10 mouse cellular contexts compared by ENCODE assay signal in genomic region chr19:25351257-25351955, GRCm38 (mm10).
DNase-seq lines count a peak whose midpoint lies in the region; ATAC-seq lines count a peak whose summit lies in the region.
"Had no signal": no experiment of that assay in that cellular context is flagged by ENCODE, and none has a peak within 500 bp of the region (broad histone marks: within the 10 kb centered on the region; RNA-seq: fewer than 3 reads in every experiment).

No protein-coding gene starts in this region.

- H3K9me3 ChIP-seq in kidney, embryonic 14.5 days (ENCODE audit: control insufficient read depth, low read length): no peaks in the 10 kb centered on the region
- no peaks in the 10 kb centered on the region for H3K9me3 ChIP-seq in limb, embryonic 13.5 days
- H3K9me3 ChIP-seq: midbrain, embryonic 12.5 days had no signal

- H3K4me1 ChIP-seq in kidney, embryonic 14.5 days (ENCODE audit: control insufficient read depth, insufficient read depth, low read length): peaks cover 11% of the 10 kb centered on the region; the same call in 1 of the 2 replicates
- H3K4me1 ChIP-seq in limb, embryonic 13.5 days: peaks cover 38% of the 10 kb centered on the region
- H3K4me1 ChIP-seq: midbrain, embryonic 12.5 days had no signal

- H3K27me3 ChIP-seq in kidney, embryonic 14.5 days (ENCODE audit: control insufficient read depth, insufficient read depth, low read length): no peaks in the 10 kb centered on the region
- no peaks in the 10 kb centered on the region for H3K27me3 ChIP-seq in limb, embryonic 13.5 days
- H3K27me3 ChIP-seq: midbrain, embryonic 12.5 days had no signal

- 32% methylated on average over 15 of the region's 15 CpGs for WGBS in kidney, embryonic 14.5 days
- WGBS in limb, embryonic 13.5 days: 22% methylated on average over 15 of the region's 15 CpGs

- peak overlapping the region; percentile 10; the same call in 1 of the 2 replicates for H3K4me2 ChIP-seq in kidney, embryonic 14.5 days (replicated peaks; ENCODE audit: low read depth, low read length)
- peak overlapping the region; percentile 28 for H3K4me2 ChIP-seq in limb, embryonic 13.5 days (replicated peaks)
- H3K4me2 ChIP-seq: midbrain, embryonic 12.5 days had no signal

- H3K36me3 ChIP-seq in kidney, embryonic 14.5 days (ENCODE audit: control insufficient read depth, insufficient read depth, low read length): no peaks in the 10 kb centered on the region
- no peaks in the 10 kb centered on the region for H3K36me3 ChIP-seq in limb, embryonic 13.5 days
- H3K36me3 ChIP-seq: midbrain, embryonic 12.5 days had no signal

- DNase-seq in kidney, postnatal 14 days: no peak
- DNase-seq in right cerebral cortex, adult 18-20 months: peak; percentile 10
- DNase-seq in right cerebral cortex, postnatal 25 days: no peak
- DNase-seq in telencephalon, adult 2 months (ENCODE audit: low read depth, low spot score): peak; percentile 23
- DNase-seq in cerebellum, postnatal 25 days: no peak
- DNase-seq: kidney, adult 2 months; lung, adult 18-20 months had no signal

- ATAC-seq in kidney, embryonic 14.5 days (ENCODE audit: low FRiP score, low TSS enrichment): no peak
- ATAC-seq in limb, embryonic 13.5 days (ENCODE audit: low FRiP score, low read depth): peak; percentile 76

- H3K4me3 ChIP-seq in kidney, embryonic 14.5 days (ENCODE audit: low read length): no peak overlapping the region
- no peak overlapping the region for H3K4me3 ChIP-seq in limb, embryonic 13.5 days
- H3K4me3 ChIP-seq: midbrain, embryonic 12.5 days had no signal

- no peak overlapping the region for H3K27ac ChIP-seq in kidney, embryonic 14.5 days (ENCODE audit: low read depth, low read length)
- H3K27ac ChIP-seq in limb, embryonic 13.5 days: peak overlapping the region; percentile 63; the same call in 1 of the 2 replicates
- H3K27ac ChIP-seq: midbrain, embryonic 12.5 days had no signal

- H3K9ac ChIP-seq in kidney, embryonic 14.5 days (ENCODE audit: low read depth, low read length): no peak overlapping the region
- H3K9ac ChIP-seq in limb, embryonic 13.5 days: no peak overlapping the region
- H3K9ac ChIP-seq: midbrain, embryonic 12.5 days had no signal

Comparison
In these comparisons a context has a peak if more than half of its experiments do, and no peak if none do; other contexts are left out.
1. DNase-seq: peak in right cerebral cortex, adult 18-20 months (single experiment) and telencephalon, adult 2 months (single experiment); none in kidney, postnatal 14 days (single experiment), right cerebral cortex, postnatal 25 days (single experiment) and cerebellum, postnatal 25 days (0 of 2).